Mouse (Mus musculus): Measurements from ENCODE around the gene Tmem53.

- TF ChIP-seq TAL1 (IDR thresholded peaks at IDR 0.05; ENCODE audit: low read length) = no peak
- TF ChIP-seq GATA1 (IDR thresholded peaks at IDR 0.05; ENCODE audit: low read length) = no peak
Measured at GRCm38 (mm10) chr4:117304239-117305025, 52.7 kb downstream of the Tmem53 start.

All from erythroblast, embryonic 14.5 days (primary cell).